Mouse (Mus musculus) stomach, embryonic 16.5 days (tissue): Measurements from ENCODE around the gene Slc25a29. TPM values are rescaled to one million over a fixed set of nuclear protein-coding genes. Genes with fewer than 3 reads are reported as not detected.
"Not testable (repeated sequence)": the region's sequence is repeated elsewhere in the genome, so short reads cannot be mapped to it uniquely, and the experiment has no call there.

Source experiments
- ATAC-seq: fragments of 200-750 bp; cut with Nextera tagmentation; 2 replicates; pipeline ENCODE4 v1.8.0; 2017; ENCODE audit warnings: moderate number of reproducible peaks, moderate TSS enrichment; ENCODE audit not compliant: insufficient read depth, low FRiP score
- H3K27ac ChIP-seq: fragments of 300-500 bp; sonication (generic); 2 replicates; pipeline ENCODE4 v1.5.1; 2014; ENCODE audit warnings: low read length
- H3K27me3 ChIP-seq: fragments of 300-500 bp; sonication (generic); 2 replicates; pipeline ENCODE4 v1.6.1; 2014; ENCODE audit warnings: low read length, control low read depth, mixed read lengths; ENCODE audit not compliant: control insufficient read depth, insufficient read depth
- H3K36me3 ChIP-seq: fragments of 300-500 bp; sonication (generic); 2 replicates; pipeline ENCODE4 v1.6.1; 2014; ENCODE audit warnings: low read length; ENCODE audit not compliant: control insufficient read depth, insufficient read depth
- H3K4me1 ChIP-seq: fragments of 300-500 bp; sonication (generic); 2 replicates; pipeline ENCODE4 v1.6.1; 2014; ENCODE audit warnings: low read length, control low read depth, mixed read lengths; ENCODE audit not compliant: control insufficient read depth, insufficient read depth
- H3K4me2 ChIP-seq: fragments of 300-500 bp; sonication (generic); 2 replicates; pipeline ENCODE4 v1.6.1; 2014; ENCODE audit warnings: low read depth, low read length, mixed read lengths
- H3K4me3 ChIP-seq: fragments of 300-500 bp; sonication (generic); replicated peaks from 2 replicates; pipeline ENCODE4 v1.5.1; 2014; ENCODE audit warnings: mild to moderate bottlenecking, low read length
- H3K9ac ChIP-seq: fragments of 300-500 bp; sonication (generic); 2 replicates; pipeline ENCODE4 v1.6.1; 2014; ENCODE audit warnings: low read length
- H3K9me3 ChIP-seq: fragments of 300-500 bp; sonication (generic); replicated peaks from 2 replicates; pipeline ENCODE4 v1.6.1; 2016; ENCODE audit warnings: low read length, control low read depth; ENCODE audit not compliant: control insufficient read depth
- WGBS: fragments of 180-500 bp; shearing (Covaris S2); extraction: QIAGEN DNeasy Blood & Tissue Kit; methylation state at CpG from one replicate; pipeline ENCODE4 v1.1.7; 2014; 5-methylcytosine and 5-hydroxymethylcytosine counted together
- polyA plus RNA-seq: library from polyadenylated mRNA; unstranded; fragments of >200 nt; fragmentation: Nextera tagmentation; extraction: Ambion mirVana; gene quantifications from 2 replicates; pipeline ENCODE4 v1.2.1, GENCODE M21; 2015

Gene Slc25a29
- polyA plus RNA-seq, 1 experiment from 2014 or later, result 8.2 TPM

DNA sequence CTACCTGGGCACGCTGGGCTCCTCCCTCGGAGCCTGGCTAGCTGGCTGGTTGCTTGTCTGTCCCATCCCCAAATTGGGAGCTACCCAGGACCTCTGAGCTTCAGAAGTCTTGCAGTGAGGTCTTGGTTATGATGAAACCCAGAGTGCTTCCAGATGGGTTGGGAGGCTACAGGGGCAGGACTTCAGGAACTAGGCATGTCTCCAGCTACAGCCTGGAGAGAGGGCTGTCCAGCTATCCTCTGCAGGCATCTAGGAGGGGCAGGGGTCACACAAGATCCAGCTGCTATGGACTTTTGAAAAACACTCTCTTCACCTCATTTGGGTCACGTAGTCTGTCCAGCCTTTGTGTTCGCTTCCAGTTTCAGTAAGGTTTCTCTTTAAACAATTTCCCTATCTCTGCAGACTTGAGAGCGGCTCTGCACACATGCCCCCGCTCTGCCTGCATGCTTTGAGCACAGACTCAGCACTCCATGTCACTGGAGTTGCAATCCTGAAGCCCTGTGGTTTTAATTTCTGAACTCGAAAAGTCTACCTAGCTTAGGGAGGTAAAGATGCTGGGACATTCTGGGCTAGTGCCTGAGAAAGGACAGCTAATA is 22.0 kb upstream of the Slc25a29 start:
- H3K9me3 ChIP-seq, result no peaks in the 10 kb centered on the region
- H3K9ac ChIP-seq, result no peak overlapping the region
- ATAC-seq, result peak; percentile 63; the same call in 1 of the 2 replicates
- H3K4me2 ChIP-seq, result no peak overlapping the region; the same call in 1 of the 2 replicates
- 58% methylated on average over 7 of the region's 7 CpGs for WGBS
- no peaks in the 10 kb centered on the region for H3K27me3 ChIP-seq
- no peak overlapping the region for H3K4me3 ChIP-seq
- peak overlapping the region; percentile 31; the same call in 1 of the 2 replicates for H3K27ac ChIP-seq
- peaks cover 10% of the 10 kb centered on the region; the same call in 1 of the 2 replicates for H3K4me1 ChIP-seq
- H3K36me3 ChIP-seq, result 0 out of 2 replicates have a peak, but pooled peaks cover 6% of the 10 kb centered on the region

DNA sequence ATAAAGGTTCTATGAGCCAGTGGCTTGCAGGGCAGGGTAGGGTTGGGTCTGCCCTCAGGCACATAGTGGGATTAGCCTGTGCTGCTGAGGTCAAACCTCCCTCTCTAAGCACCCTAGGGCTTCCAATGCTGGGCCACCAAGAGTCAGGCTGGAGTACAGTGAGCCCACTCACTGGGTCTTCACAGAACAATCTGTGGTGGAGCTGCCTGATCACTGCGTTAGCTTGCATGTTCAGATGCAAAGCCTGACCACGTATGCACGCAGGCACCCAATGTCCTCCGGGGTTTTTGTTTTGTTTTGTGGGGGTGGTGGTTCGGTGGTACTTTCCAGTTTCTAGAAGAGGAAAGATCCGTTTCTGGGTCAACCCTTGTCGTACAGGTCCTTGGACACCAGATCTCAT is 21.4 kb upstream of the Slc25a29 start:
- H3K4me2 ChIP-seq, result no peak overlapping the region; the same call in 1 of the 2 replicates
- H3K9me3 ChIP-seq, result no peaks in the 10 kb centered on the region
- 0 out of 2 replicates have a peak, but pooled peaks cover under 1% of the 10 kb centered on the region for H3K36me3 ChIP-seq
- peak overlapping the region; percentile 31; the same call in 1 of the 2 replicates for H3K27ac ChIP-seq
- no peak overlapping the region for H3K4me3 ChIP-seq
- WGBS, result 86% methylated on average over 7 of the region's 7 CpGs
- peaks cover 10% of the 10 kb centered on the region; the same call in 1 of the 2 replicates for H3K4me1 ChIP-seq
- ATAC-seq, result no peak
- H3K9ac ChIP-seq, result no peak overlapping the region
- no peaks in the 10 kb centered on the region for H3K27me3 ChIP-seq

DNA sequence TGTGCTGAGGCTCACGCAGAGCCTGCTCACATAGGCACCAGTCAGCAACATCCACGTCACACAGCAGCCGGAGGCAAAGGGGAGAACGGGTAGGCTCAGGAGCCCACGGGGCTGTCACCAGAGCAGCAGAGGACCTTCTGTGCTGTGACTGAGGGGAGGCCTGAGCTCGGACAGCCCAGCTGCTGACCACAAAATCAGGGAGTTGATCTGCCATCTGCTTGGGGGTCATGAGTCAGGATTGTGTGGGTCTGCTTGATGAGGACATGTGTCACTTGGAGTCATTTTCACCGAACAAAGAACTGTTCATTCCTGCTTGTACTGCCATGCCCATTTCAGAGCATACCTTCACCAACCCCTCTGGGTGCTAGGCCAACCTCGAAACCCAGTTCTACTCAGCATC is 20.5 kb upstream of the Slc25a29 start:
- Histone ChIP-seq H3K36me3 (no peaks in the 10 kb centered on the region), H3K4me1 (peaks cover 10% of the 10 kb centered on the region; the same call in 1 of the 2 replicates), H3K27ac (no peak overlapping the region), H3K9me3 (no peaks in the 10 kb centered on the region), H3K9ac (peak overlapping the region; percentile 15; the same call in 1 of the 2 replicates), H3K4me3 (no peak overlapping the region), H3K4me2 (no peak overlapping the region), H3K27me3 (no peaks in the 10 kb centered on the region)
- 81% methylated on average over 8 of the region's 8 CpGs for WGBS
- no peak for ATAC-seq

DNA sequence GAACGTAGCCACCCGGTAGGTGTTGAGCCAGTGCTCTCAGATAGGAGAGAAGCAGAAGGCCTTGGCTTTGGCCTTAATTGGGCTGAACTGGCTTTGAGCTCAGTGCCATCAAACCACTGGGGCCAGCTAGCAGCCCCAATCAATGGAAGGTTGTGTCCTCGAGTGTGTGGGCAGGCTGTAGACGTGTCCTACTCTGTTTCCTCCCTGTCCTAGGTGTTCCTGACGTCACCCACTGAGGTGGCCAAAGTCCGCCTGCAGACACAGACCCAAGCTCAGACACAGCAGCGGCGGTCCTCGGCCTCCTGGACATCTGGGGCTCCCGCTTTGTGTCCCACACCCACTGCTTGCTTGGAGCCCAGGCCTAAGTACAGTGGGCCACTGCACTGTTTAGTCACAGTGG is 19.4 kb upstream of the Slc25a29 start:
- WGBS, result 75% methylated on average over 10 of the region's 10 CpGs
- no peak overlapping the region for H3K4me2 ChIP-seq
- H3K27ac ChIP-seq, result 0 out of 2 replicates have a peak overlapping the region, but pooled peaks have one; percentile 27
- no peaks in the 10 kb centered on the region for H3K9me3 ChIP-seq
- H3K4me3 ChIP-seq, result no peak overlapping the region
- H3K9ac ChIP-seq, result no peak overlapping the region
- H3K4me1 ChIP-seq, result peaks cover 10% of the 10 kb centered on the region; the same call in 1 of the 2 replicates
- no peaks in the 10 kb centered on the region for H3K36me3 ChIP-seq
- H3K27me3 ChIP-seq, result no peaks in the 10 kb centered on the region
- peak; percentile 59; the same call in 1 of the 2 replicates for ATAC-seq

DNA sequence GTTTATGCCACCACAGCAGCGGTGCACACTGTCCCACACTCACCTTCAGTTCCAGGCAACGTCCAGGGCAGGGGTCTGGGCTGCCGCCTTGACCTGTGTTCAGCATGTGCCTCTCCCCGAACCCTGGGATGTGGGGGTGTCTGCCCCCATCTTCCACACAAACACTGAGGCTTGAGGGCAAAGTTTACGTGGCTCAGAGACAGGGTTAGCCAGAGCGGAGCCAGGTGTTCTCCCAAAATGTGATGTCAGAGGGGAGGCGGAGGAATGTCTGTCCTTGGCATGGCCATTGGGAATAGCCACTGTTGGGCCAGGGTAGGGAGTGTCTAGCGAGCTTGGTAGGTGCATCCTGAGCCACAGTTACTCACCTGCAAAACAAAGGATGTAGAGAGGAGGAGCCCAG is 17.1 kb upstream of the Slc25a29 start:
- ATAC-seq, result no peak
- Histone ChIP-seq H3K27me3 (no peaks in the 10 kb centered on the region), H3K9ac (no peak overlapping the region), H3K4me2 (no peak overlapping the region), H3K4me3 (no peak overlapping the region), H3K4me1 (peaks cover 7% of the 10 kb centered on the region; the same call in 1 of the 2 replicates), H3K27ac (no peak overlapping the region), H3K36me3 (no peaks in the 10 kb centered on the region), H3K9me3 (no peaks in the 10 kb centered on the region)
- 84% methylated on average over 8 of the region's 8 CpGs for WGBS

DNA sequence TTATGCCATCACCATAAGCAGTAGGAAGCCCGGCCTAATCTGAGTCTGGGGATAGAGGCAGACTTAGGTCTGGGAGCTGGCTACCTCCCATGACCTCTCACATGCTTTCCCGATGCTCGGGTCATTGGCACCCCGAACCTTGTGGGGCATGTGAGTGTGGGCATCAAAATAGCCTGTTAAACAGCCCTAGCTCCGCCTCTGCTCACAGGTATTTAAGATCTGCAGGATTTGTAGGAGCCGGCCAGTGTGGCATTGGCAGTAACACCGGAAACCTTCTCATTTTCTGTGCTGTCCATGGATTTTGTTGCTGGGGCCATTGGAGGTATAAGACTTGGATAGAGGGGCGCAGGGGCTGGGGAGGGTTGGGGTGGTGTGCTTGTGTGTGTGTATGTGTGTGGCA is 15.2 kb upstream of the Slc25a29 start:
- Histone ChIP-seq H3K27me3 (no peaks in the 10 kb centered on the region), H3K4me2 (no peak overlapping the region), H3K27ac (no peak overlapping the region), H3K36me3 (no peaks in the 10 kb centered on the region), H3K4me1 (0 out of 2 replicates have a peak, but pooled peaks cover 4% of the 10 kb centered on the region), H3K9me3 (no peaks in the 10 kb centered on the region), H3K4me3 (no peak overlapping the region), H3K9ac (no peak overlapping the region)
- no peak for ATAC-seq
- WGBS, result 82% methylated on average over 8 of the region's 8 CpGs

DNA sequence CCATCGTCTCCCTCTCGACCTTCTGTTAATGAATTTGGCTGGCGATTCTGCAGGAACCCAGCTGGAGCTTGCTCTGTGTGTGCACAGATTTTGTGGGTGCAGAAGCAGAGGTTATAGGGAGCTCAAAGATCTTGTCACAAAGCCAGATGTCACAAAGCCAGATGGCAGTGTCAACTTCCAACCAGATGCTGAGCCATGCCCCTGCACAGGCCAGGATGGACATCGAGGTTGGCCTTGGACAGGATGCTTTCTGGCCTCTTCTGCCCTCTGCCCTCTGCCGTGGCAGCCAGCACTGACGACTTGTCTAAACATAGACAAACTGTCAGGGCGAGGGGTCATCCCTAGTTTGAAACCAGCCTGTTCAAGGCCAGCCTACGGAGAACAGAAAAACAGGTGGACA is 14.4 kb upstream of the Slc25a29 start:
- H3K27ac ChIP-seq, result no peak overlapping the region
- H3K4me3 ChIP-seq, result no peak overlapping the region
- no peak overlapping the region for H3K4me2 ChIP-seq
- H3K4me1 ChIP-seq, result no peaks in the 10 kb centered on the region
- H3K9me3 ChIP-seq, result no peaks in the 10 kb centered on the region
- no peak overlapping the region for H3K9ac ChIP-seq
- 33% methylated on average over 8 of the region's 8 CpGs for WGBS
- H3K36me3 ChIP-seq, result no peaks in the 10 kb centered on the region
- ATAC-seq, result no peak
- no peaks in the 10 kb centered on the region for H3K27me3 ChIP-seq

DNA sequence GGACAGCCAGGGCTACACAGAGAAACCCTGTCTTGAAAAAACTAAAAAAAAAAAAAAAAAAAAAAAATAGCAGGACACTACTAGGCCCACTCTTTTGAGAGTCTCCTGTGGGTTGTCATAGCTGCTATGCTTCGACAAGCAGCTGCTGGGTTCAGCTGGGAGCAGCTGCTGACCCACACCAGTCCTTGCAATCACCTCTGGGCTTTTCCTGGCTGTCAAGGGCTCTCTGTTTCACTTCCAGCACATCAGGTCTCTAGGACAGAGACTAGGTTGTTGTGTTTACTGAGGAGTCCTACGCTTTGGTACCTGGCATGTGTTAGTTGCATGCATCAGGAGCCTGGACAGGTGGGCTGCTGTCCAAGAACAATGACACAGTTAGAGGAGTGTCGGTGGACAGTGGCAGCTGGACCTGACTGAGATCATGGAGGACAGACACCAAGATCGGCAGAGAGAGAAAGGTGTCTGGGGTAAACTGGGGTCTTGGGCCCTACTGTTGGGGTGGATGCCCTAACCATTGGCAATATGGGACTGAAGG is 13.9 kb upstream of the Slc25a29 start:
- Histone ChIP-seq H3K4me3 (no peak overlapping the region), H3K9ac (no peak overlapping the region), H3K9me3 (no peaks in the 10 kb centered on the region), H3K4me2 (no peak overlapping the region), H3K27ac (no peak overlapping the region), H3K27me3 (no peaks in the 10 kb centered on the region), H3K4me1 (no peaks in the 10 kb centered on the region), H3K36me3 (no peaks in the 10 kb centered on the region)
- WGBS, result 70% methylated on average over 4 of the region's 4 CpGs
- no peak for ATAC-seq

DNA sequence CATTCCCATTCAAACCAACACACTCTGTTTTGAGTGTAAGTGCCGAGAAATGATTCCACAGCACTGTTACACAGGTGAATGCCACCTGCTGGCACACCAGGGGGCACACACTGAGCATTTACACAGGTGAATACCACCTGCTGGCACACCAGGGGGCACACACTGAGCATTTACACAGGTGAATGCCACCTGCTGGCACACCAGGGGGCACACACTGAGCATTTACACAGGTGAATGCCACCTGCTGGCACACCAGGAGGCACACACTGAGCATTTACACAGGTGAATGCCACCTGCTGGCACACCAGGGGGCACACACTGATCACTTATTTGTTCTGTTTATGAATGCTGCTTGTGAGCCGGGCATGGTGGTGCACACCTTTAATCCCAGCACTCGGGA is 12.3 kb upstream of the Slc25a29 start:
- WGBS, result 90% methylated on average over 3 of the region's 3 CpGs
- not testable (repeated sequence) for H3K4me3 ChIP-seq, H3K4me2 ChIP-seq, H3K27me3 ChIP-seq, H3K27ac ChIP-seq, H3K4me1 ChIP-seq, H3K9me3 ChIP-seq, H3K9ac ChIP-seq, ATAC-seq, H3K36me3 ChIP-seq
